Mouse (Mus musculus): ENCODE measurements around the gene Ranbp10.

Ranbp10 gene

GRCm38 (mm10) chr8:105799091-105799812 is 27.9 kb downstream of the Ranbp10 start:
- in situ Hi-C loops (cut with MboI; ENCODE audit: low pct_unique_long_range_greater_than_20kb in 1 of 2, low sequenced_read_pairs in 2 of 2, unreplicated experiment in 1 of 2), result no loop called here

GRCm38 (mm10) chr8:105798408-105798807 is 28.7 kb downstream of the Ranbp10 start:
- in situ Hi-C loops (cut with MboI; ENCODE audit: low pct_unique_long_range_greater_than_20kb in 1 of 2, low sequenced_read_pairs in 2 of 2, unreplicated experiment in 1 of 2), result no loop called here

GRCm38 (mm10) chr8:105795785-105796184 is 31.4 kb downstream of the Ranbp10 start:
- in situ Hi-C loops (cut with MboI; ENCODE audit: low pct_unique_long_range_greater_than_20kb in 1 of 2, low sequenced_read_pairs in 2 of 2, unreplicated experiment in 1 of 2), result no loop called here

GRCm38 (mm10) chr8:105794009-105794598 is 33.0 kb downstream of the Ranbp10 start:
- in situ Hi-C loops (cut with MboI; ENCODE audit: low pct_unique_long_range_greater_than_20kb in 1 of 2, low sequenced_read_pairs in 2 of 2, unreplicated experiment in 1 of 2), result no loop called here

GRCm38 (mm10) chr8:105793331-105793730 is 33.8 kb downstream of the Ranbp10 start:
- in situ Hi-C loops (cut with MboI; ENCODE audit: low pct_unique_long_range_greater_than_20kb in 1 of 2, low sequenced_read_pairs in 2 of 2, unreplicated experiment in 1 of 2), result no loop called here

DNA sequence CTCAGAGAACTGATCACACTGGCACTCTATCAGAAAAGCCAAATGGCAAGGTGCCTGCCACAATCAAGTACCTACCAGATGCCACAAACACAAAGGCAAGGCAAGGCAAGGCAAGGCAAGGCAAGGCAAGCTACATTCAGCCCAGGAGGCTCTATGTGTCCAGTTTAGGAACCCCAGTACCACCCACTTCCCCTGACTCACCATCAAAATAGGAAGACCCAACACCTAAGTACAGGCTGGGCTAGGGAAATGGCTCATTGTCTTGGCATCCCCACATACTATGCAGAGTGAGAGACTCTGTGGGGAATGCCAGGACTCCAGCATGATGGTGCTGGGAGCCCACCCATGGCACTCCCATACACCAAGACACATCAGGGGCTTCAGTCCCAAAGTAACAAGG is 37.5 kb downstream of the Ranbp10 start:
- in situ Hi-C loops (cut with MboI; ENCODE audit: low pct_unique_long_range_greater_than_20kb in 1 of 2, low sequenced_read_pairs in 2 of 2, unreplicated experiment in 1 of 2), result no loop called here

- in situ Hi-C loops (cut with MboI; ENCODE audit: low pct_unique_long_range_greater_than_20kb in 1 of 2, low sequenced_read_pairs in 2 of 2, unreplicated experiment in 1 of 2), result no loop called here
Measured at GRCm38 (mm10) chr8:105788927-105789326, 38.2 kb downstream of the Ranbp10 start.

- in situ Hi-C loops (cut with MboI; ENCODE audit: low pct_unique_long_range_greater_than_20kb in 1 of 2, low sequenced_read_pairs in 2 of 2, unreplicated experiment in 1 of 2), result no loop called here
Measured at GRCm38 (mm10) chr8:105788241-105788640, 38.9 kb downstream of the Ranbp10 start.

DNA sequence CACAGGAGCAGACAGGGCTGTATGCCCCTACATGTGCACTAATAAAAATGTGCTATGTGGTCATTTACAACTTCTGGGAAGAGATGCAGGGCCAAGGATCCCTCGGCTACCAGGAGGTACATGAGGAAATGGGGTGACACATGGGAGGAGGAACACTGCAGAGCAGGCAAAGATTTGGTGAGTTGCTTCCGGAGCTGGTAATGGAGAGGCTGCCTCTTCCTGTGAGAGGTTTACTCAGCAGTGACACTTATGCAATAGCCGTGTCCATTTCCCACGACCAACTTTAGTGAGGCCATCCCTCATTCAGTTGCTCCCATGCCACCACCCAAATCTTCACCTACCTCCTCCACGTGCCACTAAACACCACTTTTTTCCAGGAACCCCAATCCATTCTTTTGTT is 46.9 kb downstream of the Ranbp10 start:
- in situ Hi-C loops (cut with MboI; ENCODE audit: low pct_unique_long_range_greater_than_20kb in 1 of 2, low sequenced_read_pairs in 2 of 2, unreplicated experiment in 1 of 2), result loop anchor here in 1 of 2 experiments (5.0 kb wide), 1 partner anchor 68 kb away; no protein-coding TSS in a partner anchor

- in situ Hi-C loops (cut with MboI; ENCODE audit: low pct_unique_long_range_greater_than_20kb in 1 of 2, low sequenced_read_pairs in 2 of 2, unreplicated experiment in 1 of 2), result no loop called here
Measured at GRCm38 (mm10) chr8:105777833-105778232, 49.3 kb downstream of the Ranbp10 start.

DNA sequence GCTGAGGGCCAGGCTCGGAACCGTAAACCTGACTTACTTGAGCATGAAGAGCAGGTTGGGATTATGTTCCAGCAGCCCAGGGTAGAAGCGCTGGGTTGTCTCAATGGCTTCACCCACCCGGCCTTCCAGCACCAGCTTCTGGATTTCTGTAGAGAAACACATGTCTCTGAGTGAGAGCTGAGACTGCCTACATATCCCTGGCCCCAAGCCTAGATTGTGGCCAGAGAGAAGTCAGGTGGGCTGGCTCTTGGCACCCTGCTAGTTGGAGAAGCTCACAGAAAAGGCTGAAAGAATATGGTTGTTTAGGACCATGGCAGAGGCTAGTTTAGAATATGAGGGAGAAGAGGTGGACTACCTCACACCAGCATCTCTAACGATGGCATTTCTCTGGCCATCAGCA is 52.7 kb downstream of the Ranbp10 start:
- in situ Hi-C loops (cut with MboI; ENCODE audit: low pct_unique_long_range_greater_than_20kb in 1 of 2, low sequenced_read_pairs in 2 of 2, unreplicated experiment in 1 of 2), result no loop called here

DNA sequence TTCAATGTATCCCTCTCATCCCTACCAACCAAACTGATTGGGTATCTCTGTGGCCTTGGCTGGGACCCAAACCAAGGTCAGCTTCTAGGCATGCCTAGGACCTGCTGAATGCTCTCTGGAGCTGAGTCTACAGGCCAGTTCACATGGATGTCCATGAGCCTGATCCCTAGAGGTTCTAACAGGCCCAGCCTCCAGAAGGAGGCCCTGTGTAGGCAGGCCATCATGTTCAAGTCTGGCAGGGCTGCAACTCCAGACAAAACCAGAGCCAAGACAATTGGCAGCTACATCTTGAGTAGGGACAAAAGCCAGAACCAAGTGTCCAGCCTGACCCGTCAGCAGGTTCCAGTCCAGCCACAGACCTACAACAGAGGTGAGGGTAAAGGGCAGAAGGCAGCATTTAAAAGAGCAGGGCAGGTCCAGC is 53.7 kb downstream of the Ranbp10 start:
- in situ Hi-C loops (cut with MboI; ENCODE audit: low pct_unique_long_range_greater_than_20kb in 1 of 2, low sequenced_read_pairs in 2 of 2, unreplicated experiment in 1 of 2), result no loop called here

DNA sequence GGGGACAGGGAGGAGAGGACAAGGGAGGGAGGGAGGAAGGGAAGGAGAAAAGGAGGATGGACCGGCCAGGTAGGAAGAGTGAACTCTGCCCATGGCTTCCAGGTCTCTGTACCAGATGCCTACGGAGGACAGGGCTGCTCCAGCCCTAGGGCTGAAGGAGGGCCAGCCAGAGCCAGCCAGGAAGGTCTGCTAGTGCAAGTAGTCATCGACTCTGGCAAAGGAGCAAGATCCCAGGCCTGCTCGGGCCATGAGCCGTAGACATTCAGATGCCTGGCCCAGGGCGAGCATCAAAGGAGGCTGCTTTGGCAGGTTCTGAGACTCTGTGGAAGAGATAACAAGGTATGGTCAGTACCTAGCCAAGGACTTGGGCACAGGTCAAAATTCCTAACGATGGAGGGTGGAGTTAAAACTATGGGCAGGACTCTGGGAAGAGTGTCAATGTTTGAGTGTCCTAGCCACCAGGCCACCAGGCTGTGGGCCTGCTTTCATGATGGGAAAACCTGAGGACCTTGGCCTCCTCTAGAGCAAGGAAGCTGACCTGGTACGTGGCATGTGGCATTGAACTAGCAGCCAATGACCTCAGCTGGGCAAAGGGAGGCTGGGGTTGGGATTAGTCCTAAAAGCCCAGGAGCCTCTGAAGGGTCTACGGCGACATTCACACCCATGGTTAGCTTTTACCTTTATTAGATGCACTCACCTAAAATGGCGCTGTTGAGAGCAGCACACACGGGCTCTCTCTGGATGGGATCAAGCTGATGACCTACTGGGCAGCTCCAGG is 55.6 kb downstream of the Ranbp10 start:
- in situ Hi-C loops (cut with MboI; ENCODE audit: low pct_unique_long_range_greater_than_20kb in 1 of 2, low sequenced_read_pairs in 2 of 2, unreplicated experiment in 1 of 2), result no loop called here

- in situ Hi-C loops (cut with MboI; ENCODE audit: low pct_unique_long_range_greater_than_20kb in 1 of 2, low sequenced_read_pairs in 2 of 2, unreplicated experiment in 1 of 2), result no loop called here
Measured at GRCm38 (mm10) chr8:105770609-105771008, 56.5 kb downstream of the Ranbp10 start.

DNA sequence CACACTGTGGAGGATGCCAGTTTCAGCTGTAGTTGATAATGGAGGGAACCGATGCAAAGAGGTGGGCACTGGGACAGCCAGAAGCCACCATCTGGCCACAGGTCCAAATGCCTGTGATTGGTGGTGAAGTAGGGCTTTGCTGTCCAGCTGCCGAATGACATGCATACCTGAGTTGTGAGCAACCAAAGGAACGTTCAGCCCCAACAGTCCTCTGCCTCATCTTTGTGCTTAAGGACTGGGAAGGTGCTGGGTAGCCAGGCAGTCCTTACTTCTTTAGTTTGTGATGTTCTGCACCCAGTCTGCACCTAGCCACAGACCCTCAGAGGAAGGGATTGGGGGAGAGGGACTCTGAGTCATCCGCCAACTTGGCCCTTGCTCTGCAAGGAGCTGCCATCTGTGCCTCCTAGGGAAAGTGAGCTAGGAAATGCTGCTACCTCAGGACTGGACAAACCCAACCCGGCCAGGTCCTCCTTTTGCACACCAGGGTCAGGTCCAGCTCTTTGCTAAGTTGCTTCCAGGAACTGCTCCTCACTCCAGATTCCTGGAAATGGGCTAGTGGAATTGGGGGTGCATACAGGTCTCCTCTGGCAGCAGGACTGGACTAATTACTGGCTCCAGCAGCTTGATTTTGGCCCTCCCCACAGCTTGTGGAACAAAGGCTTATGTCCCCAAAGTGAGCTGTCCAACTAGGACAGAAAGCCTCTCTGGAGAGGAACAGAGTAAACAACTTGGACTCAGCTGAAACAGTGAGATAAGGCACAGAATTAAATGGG is 58.5 kb downstream of the Ranbp10 start:
- in situ Hi-C loops (cut with MboI; ENCODE audit: low pct_unique_long_range_greater_than_20kb in 1 of 2, low sequenced_read_pairs in 2 of 2, unreplicated experiment in 1 of 2), result no loop called here

DNA sequence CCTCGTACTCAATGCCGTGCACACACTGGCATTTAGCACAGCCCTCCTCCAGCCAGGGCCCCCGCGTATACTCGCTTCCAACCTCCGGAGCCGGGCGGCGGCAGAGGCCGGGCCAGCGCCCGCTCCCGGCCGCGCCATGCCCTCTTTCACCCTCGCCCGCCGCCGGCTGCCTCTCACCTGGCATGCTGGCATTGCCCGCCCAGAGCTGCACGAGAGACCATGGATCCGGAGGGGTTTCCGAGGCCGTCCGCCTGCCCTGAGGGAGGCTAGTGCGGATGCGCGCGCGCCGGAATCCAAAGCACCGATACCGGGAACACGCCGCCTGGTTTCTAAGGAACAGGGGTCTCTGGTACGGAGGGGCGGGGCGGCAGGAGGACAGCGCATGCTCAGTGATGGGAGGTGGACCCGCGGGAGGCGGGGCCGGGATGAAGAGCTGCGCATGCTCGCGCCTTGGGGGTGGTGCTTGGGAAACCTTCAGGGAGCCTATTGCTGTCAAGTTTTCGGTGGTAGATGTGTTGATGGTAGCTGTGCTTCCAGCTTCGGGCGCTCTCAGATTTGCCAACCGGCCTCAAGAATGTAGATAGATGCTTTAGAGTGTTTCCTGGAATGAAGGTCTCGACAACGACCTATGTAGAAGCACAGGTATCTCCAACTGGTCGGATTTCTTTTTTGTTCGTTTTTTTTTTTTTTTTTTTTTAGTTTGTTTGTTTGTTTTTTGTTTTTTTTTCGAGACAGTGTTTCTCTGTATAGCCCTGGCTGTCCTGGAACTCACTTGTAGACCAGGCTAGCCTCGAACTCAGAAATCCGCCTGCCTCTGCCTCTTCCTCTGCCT is 68.7 kb downstream of the Ranbp10 start, which contains the start of gene Gfod2:
Gene Gfod2 (minus strand): TSS at position 388 of the 832 bp plus-strand sequence.
- in situ Hi-C loops (cut with MboI; ENCODE audit: low pct_unique_long_range_greater_than_20kb in 1 of 2, low sequenced_read_pairs in 2 of 2, unreplicated experiment in 1 of 2), result no loop called here

DNA sequence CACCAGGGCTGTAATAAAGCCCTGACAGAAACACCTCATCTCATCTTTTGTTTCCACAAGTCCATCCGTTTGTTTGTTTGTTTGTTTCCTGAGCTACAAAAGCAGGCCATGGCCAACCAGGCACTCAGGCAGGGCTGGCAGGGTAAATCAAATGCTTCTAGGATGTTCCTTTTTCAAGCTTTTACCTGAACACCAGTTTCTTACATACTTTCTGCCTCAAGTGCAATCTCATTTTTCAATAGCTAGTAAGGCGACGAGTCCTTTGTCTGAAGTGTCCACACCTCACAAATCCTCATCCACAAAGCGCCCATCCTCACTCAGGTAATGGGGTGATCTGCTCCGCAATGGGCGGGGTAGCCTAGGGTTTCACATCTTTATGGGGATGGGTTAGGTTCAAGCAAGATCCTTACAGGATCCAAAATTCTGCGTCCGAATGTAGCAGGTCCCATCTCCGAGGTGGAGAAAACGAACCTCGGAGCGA is 69.3 kb downstream of the Ranbp10 start:
- in situ Hi-C loops (cut with MboI; ENCODE audit: low pct_unique_long_range_greater_than_20kb in 1 of 2, low sequenced_read_pairs in 2 of 2, unreplicated experiment in 1 of 2), result no loop called here

DNA sequence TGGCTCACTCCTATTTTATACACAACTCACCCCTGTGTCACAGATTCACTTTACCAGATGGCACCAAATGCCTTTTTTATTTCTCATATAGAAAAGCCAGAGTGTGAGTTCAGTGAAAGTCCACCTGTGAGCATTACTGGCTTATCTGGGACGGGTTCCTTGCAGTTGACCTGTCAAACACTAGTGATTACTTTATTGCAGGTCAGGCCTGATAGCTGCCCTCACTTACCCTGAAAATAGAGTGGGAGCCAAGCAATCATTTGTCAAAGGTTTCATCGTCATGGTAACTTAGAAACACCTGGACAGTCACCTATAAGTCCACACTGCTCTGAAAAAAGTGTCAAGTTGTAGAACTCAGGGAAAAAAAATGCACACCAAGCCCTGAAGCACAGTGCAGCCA is 72.5 kb downstream of the Ranbp10 start:
- in situ Hi-C loops (cut with MboI; ENCODE audit: low pct_unique_long_range_greater_than_20kb in 1 of 2, low sequenced_read_pairs in 2 of 2, unreplicated experiment in 1 of 2), result no loop called here

Data from mouse embryonic stem cell (cell line).